Mouse (Mus musculus) limb, embryonic 13.5 days (tissue): ENCODE data around the gene Cwc27. TPM values are rescaled to one million over a fixed set of nuclear protein-coding genes. Genes with fewer than 3 reads are reported as not detected.

ENCODE experiments used
- ATAC-seq: fragments of 200-750 bp; cut with Nextera tagmentation; 2 replicates; pipeline ENCODE4 v1.8.0; 2017; ENCODE audit warnings: low read depth, moderate number of reproducible peaks, moderate TSS enrichment; ENCODE audit not compliant: low FRiP score
- H3K27ac ChIP-seq: fragments of 300-500 bp; sonication (generic); 2 replicates; pipeline ENCODE4 v1.5.1; 2015; ENCODE audit warnings: inconsistent platforms, mild to moderate bottlenecking, moderate library complexity
- H3K27me3 ChIP-seq: fragments of 300-500 bp; sonication (generic); 2 replicates; pipeline ENCODE4 v1.6.1; 2015; ENCODE audit warnings: mild to moderate bottlenecking, inconsistent platforms
- H3K36me3 ChIP-seq: fragments of 300-500 bp; sonication (generic); 2 replicates; pipeline ENCODE4 v1.6.1; 2015; ENCODE audit warnings: inconsistent platforms, mild to moderate bottlenecking, moderate library complexity
- H3K4me1 ChIP-seq: fragments of 300-500 bp; sonication (generic); 2 replicates; pipeline ENCODE4 v1.6.1; 2015; ENCODE audit warnings: inconsistent platforms
- H3K4me2 ChIP-seq: fragments of 300-500 bp; sonication (generic); replicated peaks from 2 replicates; pipeline ENCODE4 v1.6.1; 2015; ENCODE audit warnings: inconsistent platforms, mild to moderate bottlenecking, moderate library complexity
- H3K4me3 ChIP-seq: fragments of 300-500 bp; sonication (generic); 2 replicates; pipeline ENCODE4 v1.5.1; 2015; ENCODE audit warnings: moderate library complexity, mild to moderate bottlenecking, inconsistent platforms
- H3K9ac ChIP-seq: fragments of 300-500 bp; sonication (generic); 2 replicates; pipeline ENCODE4 v1.6.1; 2015; ENCODE audit warnings: mild to moderate bottlenecking, inconsistent platforms
- H3K9me3 ChIP-seq: fragments of 300-500 bp; sonication (generic); 2 replicates; pipeline ENCODE4 v1.6.1; 2016; ENCODE audit warnings: inconsistent platforms
- WGBS: fragments of 180-500 bp; shearing (Covaris S2); methylation state at CpG from one replicate; pipeline ENCODE4 v1.1.7; 2015; 5-methylcytosine and 5-hydroxymethylcytosine counted together
- polyA plus RNA-seq: library from polyadenylated mRNA; unstranded; fragments of >200 nt; fragmentation: Nextera tagmentation; extraction: Ambion mirVana; gene quantifications from 2 replicates; pipeline ENCODE4 v1.2.1, GENCODE M21; 2015

Gene Cwc27
- polyA plus RNA-seq, 1 experiment from 2014 or later: 31.7 TPM

GRCm38 (mm10) chr13:104759381-104759780 is 57.6 kb downstream of the Cwc27 start:
- H3K9me3 ChIP-seq: no peaks in the 10 kb centered on the region
- no peak for ATAC-seq
- no peak overlapping the region for H3K9ac ChIP-seq
- H3K4me1 ChIP-seq: no peaks in the 10 kb centered on the region
- H3K27ac ChIP-seq: no peak overlapping the region
- H3K27me3 ChIP-seq: no peaks in the 10 kb centered on the region
- H3K4me2 ChIP-seq: no peak overlapping the region
- no peak overlapping the region for H3K4me3 ChIP-seq
- no peaks in the 10 kb centered on the region for H3K36me3 ChIP-seq
- 88% methylated on average over 1 of the region's 1 CpGs for WGBS

GRCm38 (mm10) chr13:104747032-104747431 is 69.9 kb downstream of the Cwc27 start:
- Histone ChIP-seq H3K36me3 (no peaks in the 10 kb centered on the region), H3K4me3 (no peak overlapping the region), H3K27ac (no peak overlapping the region), H3K9me3 (no peaks in the 10 kb centered on the region), H3K9ac (no peak overlapping the region), H3K27me3 (no peaks in the 10 kb centered on the region), H3K4me1 (peaks cover 2% of the 10 kb centered on the region; the same call in 1 of the 2 replicates), H3K4me2 (no peak overlapping the region)
- no peak for ATAC-seq

DNA sequence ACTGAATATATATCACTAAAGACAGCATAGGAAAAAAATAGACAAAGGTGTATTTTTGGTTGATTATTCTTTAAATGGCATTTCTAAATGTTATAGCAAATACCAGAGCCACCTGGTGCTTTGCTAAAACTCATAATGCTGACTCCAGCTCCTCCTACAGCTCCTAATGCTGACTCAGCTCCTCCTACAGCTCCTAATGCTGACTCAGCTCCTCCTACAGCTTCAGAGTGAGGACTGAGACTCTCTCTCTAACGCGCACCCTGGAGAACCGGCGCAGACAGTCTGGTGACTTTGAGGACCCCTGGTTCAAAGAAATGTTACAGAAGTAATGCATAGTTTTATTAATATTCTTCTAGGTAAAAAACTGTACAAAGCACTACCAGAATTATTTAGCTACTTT is 74.1 kb downstream of the Cwc27 start:
- 92% methylated on average over 4 of the region's 4 CpGs for WGBS
- Histone ChIP-seq H3K9ac (no peak overlapping the region), H3K27ac (no peak overlapping the region), H3K4me2 (no peak overlapping the region), H3K9me3 (no peaks in the 10 kb centered on the region), H3K27me3 (no peaks in the 10 kb centered on the region), H3K4me1 (no peaks in the 10 kb centered on the region), H3K4me3 (no peak overlapping the region), H3K36me3 (no peaks in the 10 kb centered on the region)
- no peak for ATAC-seq

DNA sequence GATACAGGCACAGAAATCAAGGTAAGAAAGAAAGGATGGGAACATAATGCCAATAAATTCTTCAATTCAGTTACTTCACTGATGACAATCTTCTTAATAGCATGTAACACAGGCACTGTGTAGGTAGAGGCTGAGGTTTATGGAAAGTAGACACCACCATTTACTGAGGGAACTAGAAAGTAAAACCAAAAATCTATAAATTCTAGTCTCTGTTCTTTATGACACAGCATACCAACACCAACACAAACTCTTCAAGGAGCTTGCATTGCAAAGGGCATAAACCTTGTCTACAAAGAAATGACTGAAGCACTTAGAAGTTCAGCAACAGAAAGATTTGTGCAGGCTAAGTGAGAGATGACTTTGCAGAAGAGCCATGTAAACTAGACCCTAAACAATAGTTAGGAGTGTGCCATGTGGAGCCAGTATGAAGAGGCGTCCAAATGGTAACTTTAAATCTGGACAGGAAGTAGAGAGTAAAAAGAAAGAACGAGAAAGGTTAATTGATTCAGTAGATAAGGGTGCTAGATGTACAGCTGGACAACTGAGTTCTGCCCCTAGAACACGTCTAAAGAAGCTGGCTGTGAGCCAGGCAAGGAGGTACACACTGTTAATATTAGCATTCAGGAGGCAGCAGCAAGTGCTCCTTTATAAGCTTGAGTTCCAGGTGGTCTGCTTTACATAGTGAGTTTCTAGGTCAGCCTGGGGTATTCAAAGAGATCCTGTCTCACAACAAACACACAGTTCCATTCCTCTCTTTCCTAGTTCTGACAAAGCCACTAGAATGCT is 87.5 kb downstream of the Cwc27 start:
- H3K9ac ChIP-seq: no peak overlapping the region
- 59% methylated on average over 3 of the region's 3 CpGs for WGBS
- no peaks in the 10 kb centered on the region for H3K27me3 ChIP-seq
- H3K36me3 ChIP-seq: no peaks in the 10 kb centered on the region
- ATAC-seq: no peak
- no peaks in the 10 kb centered on the region for H3K4me1 ChIP-seq
- no peaks in the 10 kb centered on the region for H3K9me3 ChIP-seq
- no peak overlapping the region for H3K4me2 ChIP-seq
- no peak overlapping the region for H3K27ac ChIP-seq
- H3K4me3 ChIP-seq: no peak overlapping the region

GRCm38 (mm10) chr13:104727681-104728080 is 89.3 kb downstream of the Cwc27 start:
- ATAC-seq: no peak
- H3K4me2 ChIP-seq: no peak overlapping the region
- H3K27me3 ChIP-seq: no peaks in the 10 kb centered on the region
- no peak overlapping the region for H3K27ac ChIP-seq
- no peaks in the 10 kb centered on the region for H3K36me3 ChIP-seq
- H3K9ac ChIP-seq: no peak overlapping the region
- H3K4me3 ChIP-seq: no peak overlapping the region
- H3K9me3 ChIP-seq: no peaks in the 10 kb centered on the region
- no peaks in the 10 kb centered on the region for H3K4me1 ChIP-seq
- WGBS: 88% methylated on average over 2 of the region's 2 CpGs

DNA sequence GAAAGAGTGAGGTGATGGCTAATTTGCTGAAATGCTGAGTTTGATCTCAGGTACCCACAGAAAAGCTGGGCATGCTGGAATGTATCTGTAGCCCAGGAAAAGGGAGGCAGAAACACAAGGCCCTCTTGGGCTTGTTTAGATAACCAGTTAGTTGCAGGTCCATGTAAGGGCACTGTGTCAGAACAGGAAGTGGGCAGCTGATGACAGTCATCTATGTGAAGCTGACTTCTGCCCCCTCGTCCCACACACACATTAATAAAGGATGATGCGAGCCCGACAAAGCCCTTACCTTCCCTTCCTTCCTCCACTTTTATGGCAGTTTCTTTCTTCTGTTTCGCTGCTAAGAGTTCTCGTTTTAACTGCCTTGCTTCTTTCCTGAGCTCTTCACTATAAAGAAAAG is 96.8 kb downstream of the Cwc27 start:
- 81% methylated on average over 5 of the region's 5 CpGs for whole genome bisulfite sequencing
- Histone ChIP-seq H3K9me3 (no peaks in the 10 kb centered on the region), H3K9ac (no peak overlapping the region), H3K27ac (no peak overlapping the region), H3K36me3 (peaks cover 5% of the 10 kb centered on the region; the same call in 1 of the 2 replicates), H3K4me2 (no peak overlapping the region), H3K4me3 (no peak overlapping the region), H3K27me3 (no peaks in the 10 kb centered on the region), H3K4me1 (no peaks in the 10 kb centered on the region)
- ATAC-seq: no peak

DNA sequence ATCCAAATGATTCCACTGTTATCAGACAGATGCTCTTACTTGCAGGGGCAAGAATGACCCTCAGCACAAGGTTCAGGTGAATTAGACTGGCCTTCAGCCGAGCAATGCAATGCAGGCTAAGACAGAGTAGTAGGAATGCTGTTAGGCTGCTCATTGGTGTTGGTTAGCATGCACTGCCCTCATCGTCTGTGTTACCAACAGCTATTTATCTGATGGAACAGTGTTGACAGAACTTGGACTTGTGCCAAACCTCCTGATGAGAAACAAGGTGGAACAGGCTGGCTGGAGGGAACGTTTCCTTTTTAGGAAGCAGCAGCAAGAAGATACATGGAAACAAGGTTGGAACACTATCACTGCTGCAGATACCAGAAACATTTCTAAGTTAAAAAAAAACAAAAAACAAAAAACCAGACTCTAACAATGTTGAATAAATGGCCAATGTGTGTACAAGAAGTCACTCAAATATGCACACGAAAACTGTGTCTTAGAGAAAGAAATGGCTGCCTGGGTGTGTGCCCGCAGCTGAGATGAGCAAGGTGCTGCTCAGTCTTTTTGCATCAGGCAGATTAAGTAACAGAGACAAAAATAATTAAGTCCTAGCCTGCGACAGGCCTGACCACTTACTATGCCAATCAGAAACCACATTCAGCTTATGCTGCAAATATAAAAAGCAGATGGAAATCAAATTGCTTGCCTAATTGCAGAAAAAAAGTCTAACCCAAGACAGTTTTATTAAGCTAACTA is 122.2 kb downstream of the Cwc27 start:
- ATAC-seq: peak; percentile 57; the same call in 1 of the 2 replicates

GRCm38 (mm10) chr13:104692710-104693109 is 124.2 kb downstream of the Cwc27 start:
- no peak overlapping the region for H3K27ac ChIP-seq
- ATAC-seq: no peak
- H3K4me1 ChIP-seq: peaks cover 14% of the 10 kb centered on the region
- no peaks in the 10 kb centered on the region for H3K36me3 ChIP-seq
- no peak overlapping the region for H3K9ac ChIP-seq
- H3K9me3 ChIP-seq: no peaks in the 10 kb centered on the region
- no peak overlapping the region for H3K4me2 ChIP-seq
- 42% methylated on average over 3 of the region's 3 CpGs for WGBS
- H3K4me3 ChIP-seq: no peak overlapping the region
- H3K27me3 ChIP-seq: no peaks in the 10 kb centered on the region

More for the DNA sequence above, 122.2 kb downstream of the Cwc27 start:
- 42% methylated on average over 6 of the region's 6 CpGs for WGBS
- Histone ChIP-seq H3K9me3 (no peaks in the 10 kb centered on the region), H3K27ac (no peak overlapping the region), H3K9ac (no peak overlapping the region), H3K4me1 (peaks cover 14% of the 10 kb centered on the region), H3K4me2 (no peak overlapping the region), H3K27me3 (no peaks in the 10 kb centered on the region), H3K4me3 (no peak overlapping the region), H3K36me3 (no peaks in the 10 kb centered on the region)

GRCm38 (mm10) chr13:104685537-104685936 is 131.4 kb downstream of the Cwc27 start:
- no peaks in the 10 kb centered on the region for H3K27me3 ChIP-seq
- H3K27ac ChIP-seq: no peak overlapping the region
- no peaks in the 10 kb centered on the region for H3K9me3 ChIP-seq
- H3K4me2 ChIP-seq: no peak overlapping the region
- 67% methylated on average over 2 of the region's 2 CpGs for WGBS
- no peak for ATAC-seq
- no peaks in the 10 kb centered on the region for H3K36me3 ChIP-seq
- no peak overlapping the region for H3K4me3 ChIP-seq
- no peak overlapping the region for H3K9ac ChIP-seq
- H3K4me1 ChIP-seq: peaks cover 12% of the 10 kb centered on the region

DNA sequence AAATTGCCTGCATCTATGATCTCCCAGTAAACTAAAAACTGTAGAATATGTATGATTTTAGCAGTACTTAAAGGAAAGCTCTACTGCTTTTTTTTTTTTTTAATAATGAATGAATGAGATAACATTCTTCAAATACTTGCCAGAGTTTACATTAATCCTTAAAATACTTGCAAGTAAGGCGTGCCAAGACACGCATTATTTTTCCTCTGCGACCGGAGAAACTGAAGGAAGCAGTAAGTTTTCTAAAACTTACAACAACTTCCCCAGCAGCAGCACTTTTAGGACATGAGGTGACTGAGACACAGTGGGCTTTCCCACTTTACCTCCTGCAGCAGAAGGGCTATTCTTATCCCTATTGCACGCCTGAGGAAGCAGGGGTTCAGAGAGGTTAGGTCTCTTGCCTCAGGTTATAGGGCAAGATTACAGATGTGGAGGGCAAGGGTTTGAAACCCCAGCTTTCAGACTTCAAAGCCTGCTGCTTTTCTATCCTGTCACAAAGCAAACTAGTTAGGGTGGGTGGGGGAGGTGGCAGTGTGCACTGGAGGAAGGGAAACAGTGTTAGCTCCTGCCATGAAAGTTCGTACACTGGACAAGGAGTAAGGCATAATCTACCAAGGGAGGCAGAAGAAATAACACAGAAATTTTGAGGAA is 132.5 kb downstream of the Cwc27 start:
- H3K4me2 ChIP-seq: no peak overlapping the region
- peak overlapping the region; percentile 61; the same call in 1 of the 2 replicates for H3K27ac ChIP-seq
- no peak overlapping the region for H3K4me3 ChIP-seq
- 24% methylated on average over 6 of the region's 6 CpGs for WGBS
- H3K9me3 ChIP-seq: no peaks in the 10 kb centered on the region
- no peak for ATAC-seq
- H3K27me3 ChIP-seq: no peaks in the 10 kb centered on the region
- no peak overlapping the region for H3K9ac ChIP-seq
- no peaks in the 10 kb centered on the region for H3K36me3 ChIP-seq
- peaks cover 12% of the 10 kb centered on the region for H3K4me1 ChIP-seq

DNA sequence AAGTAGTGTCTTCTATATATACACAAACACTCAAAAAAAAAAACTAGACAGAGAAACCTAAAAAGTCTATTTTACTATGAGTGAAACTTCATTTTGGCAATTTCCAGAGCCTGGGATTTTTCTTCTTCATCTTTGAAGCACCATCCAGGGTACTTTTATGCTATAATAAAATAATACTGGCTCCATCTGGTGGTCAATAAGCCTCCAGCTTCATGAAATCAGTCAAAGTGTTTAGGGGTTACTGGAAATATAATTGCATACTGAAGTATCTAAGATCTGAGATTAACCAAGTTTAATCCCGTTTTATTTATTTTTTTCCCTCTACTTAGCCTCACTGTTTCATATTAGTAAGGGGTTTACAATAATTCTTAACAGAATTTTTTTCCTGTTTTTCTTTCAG is 135.7 kb downstream of the Cwc27 start:
- Histone ChIP-seq H3K36me3 (peaks cover 7% of the 10 kb centered on the region), H3K9me3 (peaks cover 6% of the 10 kb centered on the region; the same call in 1 of the 2 replicates), H3K27me3 (no peaks in the 10 kb centered on the region), H3K4me3 (no peak overlapping the region), H3K27ac (no peak overlapping the region), H3K4me1 (peaks cover 12% of the 10 kb centered on the region), H3K4me2 (no peak overlapping the region), H3K9ac (no peak overlapping the region)
- 63% methylated on average over 1 of the region's 1 CpGs for WGBS
- ATAC-seq: no peak

- Histone ChIP-seq H3K27me3 (no peaks in the 10 kb centered on the region), H3K9me3 (no peaks in the 10 kb centered on the region), H3K9ac (no peak overlapping the region), H3K4me1 (no peaks in the 10 kb centered on the region), H3K4me3 (no peak overlapping the region), H3K27ac (no peak overlapping the region), H3K4me2 (no peak overlapping the region), H3K36me3 (peaks cover 20% of the 10 kb centered on the region)
- no peak for ATAC-seq
- 94% methylated on average over 9 of the region's 9 CpGs for WGBS
Measured at GRCm38 (mm10) chr13:104661188-104661587, 155.8 kb downstream of the Cwc27 start.
